Mouse (Mus musculus): ENCODE data around the gene Slc5a11. TPM values are rescaled to one million over a fixed set of nuclear protein-coding genes. Genes with fewer than 3 reads are reported as not detected.

The Slc5a11 gene
- polyA plus RNA-seq, 2 experiments: 0.08 to 0.26 TPM

DNA sequence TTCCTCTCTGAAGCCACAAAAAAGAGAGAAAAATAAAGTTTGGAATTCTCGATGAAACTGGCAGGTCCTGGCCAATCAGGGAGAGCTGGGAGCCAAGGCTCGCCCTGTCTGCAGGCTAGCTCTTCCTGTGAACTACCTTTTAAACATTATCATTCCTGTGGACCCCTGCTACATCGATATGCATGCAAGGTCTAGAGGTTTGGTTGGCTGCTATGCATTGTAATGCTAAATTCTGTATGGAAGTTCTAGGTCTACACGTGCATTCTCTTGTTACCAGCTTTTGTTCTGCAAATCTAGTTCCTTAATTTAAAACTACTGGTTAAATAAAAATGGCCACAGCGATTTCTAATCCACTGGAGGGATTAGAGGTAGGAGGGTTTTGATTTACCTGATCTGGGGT, 3.1 kb upstream of the Slc5a11 start:
- Histone ChIP-seq H3K36me3 (ENCODE audit: control insufficient read depth, insufficient read depth, low read length) (no peaks in the 10 kb centered on the region), H3K4me1 (ENCODE audit: control insufficient read depth, insufficient read depth, low read length) (peaks cover 6% of the 10 kb centered on the region; the same call in 1 of the 2 replicates), H3K9ac (ENCODE audit: low read depth, low read length, severe bottlenecking) (no peak overlapping the region), H3K9me3 (ENCODE audit: control insufficient read depth, low read length) (no peaks in the 10 kb centered on the region), H3K27ac (replicated peaks; ENCODE audit: low read depth, low read length) (no peak overlapping the region), H3K4me3 (replicated peaks; ENCODE audit: low read length) (no peak overlapping the region), H3K4me2 (replicated peaks; ENCODE audit: low read depth, low read length, severe bottlenecking) (no peak overlapping the region), H3K27me3 (ENCODE audit: control insufficient read depth, insufficient read depth, low read length) (no peaks in the 10 kb centered on the region)
- WGBS: 51% methylated on average over 5 of the region's 5 CpGs
- ATAC-seq (ENCODE audit: low FRiP score, low read depth) (no peak), DNase-seq (ENCODE audit: low spot score) (no peak)
- no peak for TF ChIP-seq POLR2A (IDR thresholded peaks at IDR 0.05; ENCODE audit: borderline replicate concordance, extremely low read depth, insufficient read depth, insufficient read length)

DNA sequence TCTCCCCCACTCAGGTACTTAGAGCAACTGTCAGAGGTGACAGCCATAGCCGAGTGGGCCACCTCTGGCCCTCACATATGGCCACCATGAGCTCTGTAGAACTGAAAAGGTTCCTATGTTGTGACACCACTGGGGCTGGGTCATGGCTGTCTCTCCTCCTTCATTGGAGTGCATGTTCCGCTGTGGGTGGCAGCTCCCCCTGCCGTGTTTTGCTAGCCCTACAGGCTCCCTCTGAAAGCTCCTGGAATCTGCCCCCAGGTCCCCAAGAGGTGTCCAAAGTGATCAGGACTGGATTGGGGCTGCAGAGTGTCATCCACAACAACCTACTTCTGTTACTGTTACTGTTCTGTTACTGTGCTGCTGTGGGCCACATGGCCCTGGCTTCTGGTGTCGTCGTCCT, 2.3 kb upstream of the Slc5a11 start:
- H3K4me2 ChIP-seq (replicated peaks; ENCODE audit: low read depth, low read length, severe bottlenecking): no peak overlapping the region

DNA sequence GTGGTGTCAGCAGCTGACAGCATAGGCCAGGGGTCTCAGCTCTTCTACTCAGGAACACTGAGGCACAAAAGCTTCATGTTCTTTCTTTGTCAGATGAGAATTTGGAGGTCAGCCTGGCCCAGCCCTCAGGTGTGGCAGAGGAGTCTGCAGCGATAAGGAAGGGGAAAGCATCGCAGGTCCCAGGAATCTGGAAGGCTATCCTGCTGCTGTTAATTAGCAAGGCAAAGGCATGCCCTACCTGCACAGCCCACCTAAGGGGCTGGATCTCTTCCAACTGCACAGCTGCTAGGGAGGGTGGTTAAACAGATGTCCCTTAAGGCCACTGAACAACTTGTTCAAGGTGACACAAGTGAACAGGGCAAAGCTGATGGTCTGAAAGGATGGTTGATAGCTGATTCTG, 558 bp downstream of the Slc5a11 start:
- H3K27ac ChIP-seq (replicated peaks; ENCODE audit: low read depth, low read length): no peak overlapping the region
- no peaks in the 10 kb centered on the region for H3K9me3 ChIP-seq (ENCODE audit: control insufficient read depth, low read length)
- H3K4me2 ChIP-seq (replicated peaks; ENCODE audit: low read depth, low read length, severe bottlenecking): no peak overlapping the region
- no peak for DNase-seq (ENCODE audit: low spot score)
- no peak overlapping the region for H3K4me3 ChIP-seq (replicated peaks; ENCODE audit: low read length)
- no peak overlapping the region for H3K9ac ChIP-seq (ENCODE audit: low read depth, low read length, severe bottlenecking)
- 30% methylated on average over 2 of the region's 2 CpGs for WGBS
- TF ChIP-seq POLR2A (IDR thresholded peaks at IDR 0.05; ENCODE audit: borderline replicate concordance, extremely low read depth, insufficient read depth, insufficient read length): no peak
- no peak for ATAC-seq (ENCODE audit: low FRiP score, low read depth)
- peaks cover 6% of the 10 kb centered on the region for H3K4me1 ChIP-seq (ENCODE audit: control insufficient read depth, insufficient read depth, low read length)
- no peaks in the 10 kb centered on the region for H3K27me3 ChIP-seq (ENCODE audit: control insufficient read depth, insufficient read depth, low read length)
- no peaks in the 10 kb centered on the region for H3K36me3 ChIP-seq (ENCODE audit: control insufficient read depth, insufficient read depth, low read length)

More for the DNA sequence above, 2.3 kb upstream of the Slc5a11 start:
- WGBS: 74% methylated on average over 5 of the region's 5 CpGs
- H3K4me1 ChIP-seq (ENCODE audit: control insufficient read depth, insufficient read depth, low read length): peaks cover 6% of the 10 kb centered on the region; the same call in 1 of the 2 replicates
- H3K27ac ChIP-seq (replicated peaks; ENCODE audit: low read depth, low read length): no peak overlapping the region
- H3K4me3 ChIP-seq (replicated peaks; ENCODE audit: low read length): no peak overlapping the region
- H3K9me3 ChIP-seq (ENCODE audit: control insufficient read depth, low read length): no peaks in the 10 kb centered on the region
- H3K27me3 ChIP-seq (ENCODE audit: control insufficient read depth, insufficient read depth, low read length): no peaks in the 10 kb centered on the region
- ATAC-seq (ENCODE audit: low FRiP score, low read depth) (no peak), DNase-seq (ENCODE audit: low spot score) (no peak)
- H3K9ac ChIP-seq (ENCODE audit: low read depth, low read length, severe bottlenecking): no peak overlapping the region
- H3K36me3 ChIP-seq (ENCODE audit: control insufficient read depth, insufficient read depth, low read length): no peaks in the 10 kb centered on the region
- TF ChIP-seq POLR2A (IDR thresholded peaks at IDR 0.05; ENCODE audit: borderline replicate concordance, extremely low read depth, insufficient read depth, insufficient read length): no peak

DNA sequence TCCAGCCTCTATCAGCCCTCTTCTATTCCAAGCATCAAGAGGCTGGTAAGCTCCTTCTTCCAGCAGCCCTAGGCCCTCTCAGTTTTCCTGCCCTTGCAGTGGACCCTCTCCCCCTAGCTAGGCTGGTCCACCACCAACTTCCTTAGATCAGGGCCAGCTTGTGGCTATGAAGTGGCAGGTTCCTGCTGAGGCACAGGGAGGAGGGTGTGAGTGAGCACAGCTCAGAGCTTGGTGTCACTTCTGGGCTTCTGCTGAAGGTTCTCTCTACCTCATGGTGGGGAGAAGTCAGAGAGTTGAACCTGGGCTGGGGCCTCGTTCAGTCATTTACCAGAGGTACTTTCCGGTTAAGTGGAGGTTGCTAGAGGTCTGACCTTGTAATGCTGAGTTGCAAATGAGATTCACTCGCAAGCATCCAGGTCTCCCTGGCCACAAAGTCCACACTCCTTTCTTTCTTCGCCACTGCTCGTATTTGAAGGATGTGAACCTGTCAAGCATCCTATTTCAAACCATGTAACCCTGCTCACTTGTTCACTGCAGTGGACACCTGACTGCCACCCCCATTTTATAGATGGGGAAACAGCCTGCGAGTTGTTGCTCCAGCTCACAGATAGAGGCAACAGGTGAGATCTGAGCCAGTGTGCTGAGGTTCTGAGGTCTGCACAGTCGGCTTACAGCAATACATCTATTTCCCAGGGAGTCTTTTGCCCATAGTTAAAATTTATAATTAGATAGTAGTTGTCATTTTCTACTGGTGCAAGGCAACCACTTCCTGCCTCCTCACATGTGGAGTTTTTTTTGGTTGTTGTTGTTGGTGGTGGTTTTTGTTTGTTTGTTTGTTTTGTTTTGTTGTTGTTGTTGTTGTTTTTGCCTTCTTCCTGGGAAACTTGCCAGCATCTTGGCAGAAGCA, 3.1 kb downstream of the Slc5a11 start:
- H3K36me3 ChIP-seq (ENCODE audit: control insufficient read depth, insufficient read depth, low read length): no peaks in the 10 kb centered on the region
- H3K27ac ChIP-seq (replicated peaks; ENCODE audit: low read depth, low read length): no peak overlapping the region
- no peak overlapping the region for H3K4me3 ChIP-seq (replicated peaks; ENCODE audit: low read length)
- no peaks in the 10 kb centered on the region for H3K9me3 ChIP-seq (ENCODE audit: control insufficient read depth, low read length)
- no peak overlapping the region for H3K9ac ChIP-seq (ENCODE audit: low read depth, low read length, severe bottlenecking)
- DNase-seq (ENCODE audit: low spot score): no peak
- H3K4me2 ChIP-seq (replicated peaks; ENCODE audit: low read depth, low read length, severe bottlenecking): no peak overlapping the region
- ATAC-seq (ENCODE audit: low FRiP score, low read depth): no peak
- TF ChIP-seq POLR2A (IDR thresholded peaks at IDR 0.05; ENCODE audit: borderline replicate concordance, extremely low read depth, insufficient read depth, insufficient read length): no peak
- H3K4me1 ChIP-seq (ENCODE audit: control insufficient read depth, insufficient read depth, low read length): peaks cover 11% of the 10 kb centered on the region
- WGBS: 68% methylated on average over 7 of the region's 7 CpGs
- H3K27me3 ChIP-seq (ENCODE audit: control insufficient read depth, insufficient read depth, low read length): no peaks in the 10 kb centered on the region

DNA sequence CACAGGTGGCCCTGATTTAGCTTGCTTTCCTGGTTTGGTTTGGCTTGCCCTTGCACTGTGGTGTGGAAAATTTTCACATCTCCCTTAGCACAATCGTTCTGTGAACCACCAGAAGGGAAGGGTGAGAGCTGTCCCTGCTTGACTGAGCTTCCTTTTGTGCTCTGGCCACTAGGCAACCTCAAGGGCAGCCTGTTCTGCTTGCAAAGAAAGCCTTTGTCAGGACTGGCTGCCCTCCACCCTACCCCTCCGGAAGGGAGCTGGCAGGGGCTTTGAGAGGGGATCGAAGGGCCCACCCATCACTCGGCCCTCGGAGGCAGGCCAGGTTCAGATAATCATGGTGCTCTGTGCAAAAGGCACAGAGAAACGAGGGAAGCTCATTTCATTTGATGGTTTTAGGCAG, 4.0 kb downstream of the Slc5a11 start:
- no peak for ATAC-seq (ENCODE audit: low FRiP score, low read depth)
- no peaks in the 10 kb centered on the region for H3K9me3 ChIP-seq (ENCODE audit: control insufficient read depth, low read length)
- H3K9ac ChIP-seq (ENCODE audit: low read depth, low read length, severe bottlenecking): no peak overlapping the region
- no peak overlapping the region for H3K4me3 ChIP-seq (replicated peaks; ENCODE audit: low read length)
- DNase-seq (ENCODE audit: low spot score): no peak
- TF ChIP-seq POLR2A (IDR thresholded peaks at IDR 0.05; ENCODE audit: borderline replicate concordance, extremely low read depth, insufficient read depth, insufficient read length): no peak
- 42% methylated on average over 6 of the region's 6 CpGs for WGBS
- no peak overlapping the region for H3K27ac ChIP-seq (replicated peaks; ENCODE audit: low read depth, low read length)
- H3K4me2 ChIP-seq (replicated peaks; ENCODE audit: low read depth, low read length, severe bottlenecking): no peak overlapping the region
- H3K27me3 ChIP-seq (ENCODE audit: control insufficient read depth, insufficient read depth, low read length): no peaks in the 10 kb centered on the region
- H3K36me3 ChIP-seq (ENCODE audit: control insufficient read depth, insufficient read depth, low read length): no peaks in the 10 kb centered on the region
- peaks cover 11% of the 10 kb centered on the region for H3K4me1 ChIP-seq (ENCODE audit: control insufficient read depth, insufficient read depth, low read length)
